Mouse (Mus musculus): Measurements from ENCODE around the gene Prkcd.

- TF ChIP-seq CTCF (IDR thresholded peaks at IDR 0.05; ENCODE audit: low read depth, low read length) (no peak), POLR2A (IDR thresholded peaks at IDR 0.05; ENCODE audit: borderline replicate concordance, low read depth, low read length) (no peak)
Observed at GRCm38 (mm10) chr14:30593279-30594091, 32.5 kb downstream of the Prkcd start.
